Mouse (Mus musculus) frontal cortex, postnatal 10 days (tissue): Measurements from ENCODE around the gene Edn2.

Experiments
- DNase-seq, 2 experiments: peaks; one replicate each; pipeline ENCODE4 v3.0.0; 2022; ENCODE audit warnings: low spot score in 2 of 2, mixed read lengths in 1 of 2

Edn2 gene

DNA sequence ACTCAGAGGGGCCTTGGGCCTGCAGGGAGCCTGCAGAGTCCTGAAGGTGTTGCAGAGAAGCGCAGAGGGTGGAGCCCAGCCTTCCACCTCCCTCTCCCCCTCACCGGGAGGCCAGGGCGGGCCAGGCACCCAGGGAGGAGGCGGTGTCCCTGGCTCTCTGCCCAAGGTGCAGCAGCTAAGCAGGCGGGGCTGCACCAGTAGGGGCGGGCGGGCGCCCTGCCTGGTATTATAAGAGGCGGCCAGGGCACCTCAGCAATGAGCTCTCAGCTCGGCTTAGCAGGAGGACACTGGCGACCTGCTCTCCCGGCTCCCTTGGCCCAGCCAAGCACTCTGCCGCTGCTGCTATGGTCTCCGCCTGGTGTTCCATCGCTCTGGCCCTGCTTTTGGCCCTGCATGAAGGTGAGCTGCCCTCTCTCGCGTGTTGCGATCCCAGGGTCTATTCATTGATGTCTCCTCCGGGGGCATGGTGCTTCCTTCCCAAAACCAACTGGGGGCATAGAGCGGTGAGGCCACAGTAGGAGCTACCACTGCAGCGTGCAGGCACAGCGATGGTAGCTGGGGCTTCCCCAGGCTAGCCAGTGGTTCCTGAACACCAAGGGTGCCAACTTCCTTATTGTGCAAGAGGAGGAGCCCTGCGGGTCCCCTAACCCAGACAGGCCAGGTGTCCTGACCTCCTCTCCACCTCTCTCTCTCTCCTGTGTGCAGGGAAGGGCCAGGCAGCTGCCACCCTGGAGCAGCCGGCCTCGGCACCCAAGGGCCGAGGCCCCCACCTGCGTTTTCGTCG, at the start of gene Edn2:
Edn2 (plus strand) TSS at position 41 of the 784 bp plus-strand sequence.
- DNase-seq: no peak

DNA sequence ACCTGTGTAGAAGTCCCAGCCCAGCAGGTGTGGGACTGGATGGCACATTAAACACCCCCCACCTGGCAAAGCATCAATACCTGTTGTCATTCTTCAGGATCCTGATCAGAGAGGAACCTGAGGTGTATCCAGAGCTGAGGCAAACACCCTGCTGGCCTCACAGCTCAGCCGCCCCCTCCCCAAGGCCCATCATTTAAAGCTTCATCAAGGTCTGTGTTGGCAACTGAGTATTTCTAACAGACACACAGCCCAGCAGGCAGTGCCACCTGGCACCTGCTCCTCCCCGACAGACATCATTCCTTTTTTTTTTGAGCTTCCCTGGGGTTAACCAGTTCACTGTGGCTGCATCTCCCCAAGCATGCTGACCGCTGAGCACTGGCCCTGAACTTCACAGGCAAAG, 45.5 kb upstream of the Edn2 start:
- no peak for DNase-seq

DNA sequence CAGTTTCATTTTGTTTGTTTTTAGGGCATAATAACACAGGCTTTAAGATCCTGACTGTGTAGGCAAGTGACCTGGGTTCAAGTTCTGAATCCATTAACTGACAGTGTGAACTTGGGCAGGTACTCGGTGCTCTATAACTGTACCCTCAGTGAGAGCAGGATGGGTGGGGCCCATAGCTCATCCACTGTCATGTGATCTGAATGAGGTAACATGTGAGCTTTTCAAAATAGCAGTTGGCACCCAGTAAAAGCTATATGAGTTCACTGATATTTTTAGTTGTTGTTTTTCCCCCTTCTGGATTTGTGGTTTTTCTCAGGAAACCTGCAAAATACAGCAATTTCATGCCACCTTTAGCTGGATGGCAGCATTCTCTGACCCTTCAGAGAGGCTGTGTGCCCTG, 44.7 kb upstream of the Edn2 start:
- DNase-seq: no peak

DNA sequence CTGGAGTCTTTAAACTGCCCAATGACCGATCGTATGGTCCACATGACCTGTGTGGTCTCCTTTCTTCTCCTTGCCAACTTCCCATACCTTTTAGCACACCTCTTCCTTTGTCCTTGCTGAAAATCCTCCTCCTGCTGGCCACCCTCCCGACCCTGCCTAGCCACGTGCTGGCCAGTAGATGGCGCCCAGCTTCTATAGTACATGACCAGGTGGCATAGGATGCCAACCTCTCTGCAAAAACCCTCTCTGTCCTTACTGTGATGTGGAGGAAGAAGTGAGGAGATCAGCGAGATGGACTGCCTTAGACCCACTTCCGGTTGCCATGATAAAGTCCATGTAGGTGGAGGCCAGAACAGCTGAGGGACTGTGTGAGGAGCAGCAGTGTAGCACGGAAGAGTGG, 40.7 kb upstream of the Edn2 start:
- DNase-seq: no peak

DNA sequence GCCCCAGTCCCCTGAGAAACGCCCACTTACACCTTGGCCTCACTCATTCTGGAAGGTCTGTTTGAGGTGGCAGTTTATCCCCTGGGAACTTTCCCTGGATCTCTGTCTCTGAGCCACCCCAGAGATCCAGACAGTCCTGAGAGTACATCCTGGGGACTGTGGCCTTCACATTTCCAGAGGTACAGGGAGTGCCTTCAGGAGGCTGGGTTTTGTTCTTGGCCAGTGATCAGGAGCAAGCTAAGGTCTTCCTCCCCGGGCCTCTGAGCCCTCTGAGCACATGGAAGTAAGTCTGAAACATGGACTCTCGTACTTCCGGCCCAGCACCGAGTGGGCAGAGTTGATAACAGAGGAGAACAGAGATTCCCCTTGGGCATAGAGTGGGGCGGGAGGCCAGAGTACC, 36.4 kb upstream of the Edn2 start:
- no peak for DNase-seq

DNA sequence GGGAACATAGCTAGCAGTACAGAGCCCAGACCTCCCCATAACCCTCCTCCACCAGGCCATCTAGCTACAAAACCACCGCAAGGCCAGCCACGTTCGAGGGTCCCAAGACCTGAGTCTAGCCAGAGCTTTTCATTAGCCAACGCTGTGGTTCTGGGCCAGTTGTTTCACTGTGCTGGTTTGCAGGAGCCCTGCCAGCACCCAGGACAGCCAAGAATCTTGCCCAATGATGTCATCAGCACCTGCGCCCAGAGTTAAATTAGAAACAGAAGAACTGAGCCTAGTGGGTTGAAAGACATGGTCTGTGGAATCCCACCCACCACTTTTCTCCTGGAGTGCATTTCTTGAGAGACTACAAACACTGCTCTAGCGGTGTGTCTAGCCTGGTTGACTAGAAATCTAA, 35.0 kb upstream of the Edn2 start:
- no peak for DNase-seq

DNA sequence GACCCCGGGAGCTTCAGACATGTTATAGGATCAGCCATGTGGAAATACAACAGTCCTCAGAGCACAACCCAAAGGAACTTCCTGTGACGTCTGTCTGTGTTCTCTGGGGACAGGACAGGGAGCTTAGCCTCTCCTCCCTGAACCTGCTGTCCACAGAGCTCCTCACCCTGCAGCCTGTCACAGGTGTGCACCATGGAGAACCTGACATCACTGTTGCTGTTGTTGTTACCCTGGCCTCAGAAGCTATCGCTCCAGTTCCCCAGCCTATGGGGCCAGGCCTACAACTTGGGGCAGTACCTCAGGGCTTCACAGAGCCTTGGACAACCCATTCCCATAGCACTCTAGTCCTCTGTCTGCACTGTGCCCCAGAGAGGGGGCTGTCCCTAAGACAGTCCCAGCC, 33.7 kb upstream of the Edn2 start:
- no peak for DNase-seq

DNA sequence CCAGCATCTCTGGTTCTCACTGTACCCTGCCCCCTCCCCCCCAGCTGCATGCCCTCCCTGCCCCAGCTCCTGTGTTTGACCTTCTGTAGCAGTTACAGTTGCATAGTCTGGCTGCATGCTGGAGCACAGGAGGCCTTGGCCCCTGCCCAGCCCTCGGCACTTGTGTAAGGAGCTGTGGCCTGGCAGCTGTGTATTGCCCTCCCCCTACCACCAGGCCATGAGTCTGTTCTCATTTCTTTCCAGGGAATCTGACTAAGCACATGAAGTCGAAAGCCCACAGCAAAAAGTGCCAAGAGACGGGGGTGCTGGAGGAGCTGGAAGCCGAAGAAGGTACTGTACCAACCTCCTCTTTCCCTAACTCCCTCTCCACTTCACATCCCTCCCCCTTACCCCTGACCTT, 33.0 kb upstream of the Edn2 start:
- DNase-seq: no peak

DNA sequence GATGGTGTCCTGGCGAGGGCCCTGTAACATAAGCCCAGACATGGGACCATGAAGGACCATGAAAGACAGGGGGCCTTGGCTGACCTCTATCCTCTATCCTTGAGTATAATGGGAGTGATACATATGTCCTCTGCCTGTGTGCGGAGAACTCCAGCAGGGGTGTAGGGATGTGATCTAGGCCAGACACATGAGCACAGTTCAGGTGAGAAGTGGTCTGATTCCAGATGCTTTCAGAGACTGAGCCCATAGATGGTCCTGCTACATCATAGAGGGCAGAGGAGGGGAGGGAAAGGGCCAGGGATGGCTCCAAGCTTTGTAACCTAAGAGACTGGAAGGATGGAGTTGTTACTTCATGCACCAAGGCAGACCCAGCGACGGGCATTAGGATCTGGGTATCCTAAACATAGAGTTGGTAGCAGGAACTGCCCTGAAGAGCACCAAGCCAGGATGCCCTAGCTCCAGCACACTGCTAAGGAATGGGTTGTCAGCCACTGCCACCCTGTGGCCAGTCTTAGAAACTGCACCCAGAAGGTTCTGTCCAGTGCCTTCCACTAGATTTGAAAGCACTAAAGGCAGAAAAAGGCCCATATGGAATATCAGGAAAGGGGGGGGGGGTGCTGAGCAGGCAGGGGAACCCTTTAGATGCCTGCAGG, 31.6 kb upstream of the Edn2 start:
- peak in 1 of 2 experiments; percentile 66 for DNase-seq

DNA sequence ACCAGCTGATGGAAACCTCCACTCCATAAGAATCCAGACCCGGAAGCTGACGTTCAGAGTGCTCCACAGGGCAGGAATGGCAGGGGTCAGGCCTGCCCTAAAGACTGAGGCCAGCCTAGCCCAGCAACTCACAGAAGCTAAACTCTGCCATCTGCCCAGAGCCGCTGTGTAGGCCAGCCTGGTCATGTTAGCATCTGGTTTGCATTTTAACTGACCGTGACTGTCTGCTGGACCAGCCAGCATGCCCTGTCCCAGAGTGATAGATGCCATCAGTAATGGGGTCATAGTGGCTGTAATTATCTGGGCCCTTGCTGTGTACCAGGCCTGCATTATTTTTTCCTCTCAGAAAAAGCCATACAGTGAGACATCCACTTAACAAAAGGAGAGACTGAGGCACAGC, 30.1 kb upstream of the Edn2 start:
- DNase-seq: no peak

DNA sequence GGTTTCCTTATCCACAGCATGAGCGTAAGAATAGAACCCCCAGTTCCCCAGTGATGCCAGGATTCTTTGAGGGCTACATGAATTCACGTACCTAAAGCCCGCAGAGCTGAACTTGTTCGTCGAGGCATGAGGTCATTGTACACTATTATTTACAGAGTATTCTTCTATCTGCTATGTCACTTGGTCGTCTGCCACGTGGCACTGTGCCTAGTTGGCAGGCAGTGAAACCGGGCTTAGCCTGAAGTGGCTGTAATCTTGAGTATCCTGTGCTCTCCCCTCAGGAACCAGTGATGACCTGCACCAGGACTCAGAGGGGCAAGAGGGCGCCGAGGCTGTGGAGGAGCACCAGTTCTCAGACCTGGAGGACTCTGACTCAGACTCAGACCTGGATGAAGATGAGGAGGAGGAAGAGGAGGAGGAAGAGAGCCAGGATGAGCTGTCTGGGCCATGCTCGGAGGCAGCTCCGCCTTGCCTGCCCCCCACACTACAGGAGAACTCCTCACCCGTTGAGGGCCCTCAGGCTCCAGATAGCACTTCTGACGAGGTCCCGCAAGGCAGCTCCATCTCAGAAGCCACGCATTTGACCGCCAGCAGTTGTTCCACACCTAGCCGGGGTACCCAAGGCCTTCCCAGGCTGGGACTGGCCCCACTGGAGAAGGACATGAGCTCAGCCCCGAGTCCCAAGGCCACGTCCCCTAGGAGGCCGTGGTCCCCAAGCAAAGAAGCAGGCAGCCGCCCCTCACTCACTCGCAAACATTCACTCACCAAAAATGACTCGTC, 29.4 kb upstream of the Edn2 start:
- no peak for DNase-seq

DNA sequence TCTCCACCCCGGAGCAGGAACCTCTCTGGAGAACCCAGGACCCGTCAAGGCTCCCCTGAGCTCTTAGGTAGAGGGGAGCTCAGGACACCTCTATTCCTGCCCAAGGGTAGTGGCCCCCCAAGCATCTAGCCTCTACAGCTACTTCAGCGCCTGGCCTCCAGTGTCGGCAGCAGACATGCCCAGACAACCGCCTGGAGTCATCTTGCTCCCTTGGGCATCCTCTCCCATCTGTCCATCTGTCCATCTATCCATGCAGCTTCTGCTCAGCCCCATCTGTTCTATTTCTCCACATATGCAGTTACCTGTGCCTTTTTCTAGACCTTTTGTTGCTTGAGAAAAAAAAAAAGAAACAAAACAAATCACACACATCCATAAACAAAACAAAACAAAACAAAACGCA, 26.8 kb upstream of the Edn2 start:
- DNase-seq: no peak

DNA sequence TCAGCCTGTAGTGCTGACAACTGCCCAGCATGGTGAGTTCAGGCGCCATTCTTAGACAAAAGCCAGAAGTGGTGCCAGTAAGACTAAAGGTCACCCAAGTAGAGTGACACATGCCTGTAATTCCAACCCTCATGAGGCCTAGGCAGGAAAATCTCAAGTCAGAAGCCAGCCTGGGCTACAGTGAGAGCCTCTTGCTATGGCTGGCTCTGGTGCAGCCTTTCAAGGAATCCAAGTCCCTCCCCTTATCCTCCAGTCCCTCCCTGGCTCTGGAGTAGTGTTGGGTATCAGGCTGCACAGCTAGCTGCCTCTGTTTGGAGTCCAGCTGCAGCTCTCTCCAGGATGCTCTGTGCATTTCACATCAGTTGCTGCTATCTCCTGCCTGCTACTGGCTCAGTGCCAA, 19.2 kb upstream of the Edn2 start:
- no peak for DNase-seq

DNA sequence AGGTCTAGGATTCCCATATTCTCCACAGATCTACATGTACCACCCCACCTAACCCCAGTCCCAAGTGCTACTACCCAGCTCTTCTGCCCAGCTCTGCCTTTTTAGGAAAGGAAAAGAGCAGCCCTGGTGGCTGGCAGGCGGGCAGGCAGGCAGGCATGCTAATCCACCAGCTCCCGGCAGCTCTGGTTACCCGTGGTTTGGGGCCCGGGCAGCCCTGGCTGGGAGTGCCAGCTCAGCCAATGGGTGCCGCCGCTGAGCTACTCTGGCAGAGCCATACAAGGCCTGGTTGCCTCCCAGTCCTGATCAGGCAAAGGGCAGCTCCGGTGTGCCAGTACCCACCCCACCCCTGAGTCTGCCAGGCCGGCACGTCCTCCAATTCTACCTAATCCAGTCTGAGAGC, 18.1 kb upstream of the Edn2 start:
- DNase-seq: no peak

DNA sequence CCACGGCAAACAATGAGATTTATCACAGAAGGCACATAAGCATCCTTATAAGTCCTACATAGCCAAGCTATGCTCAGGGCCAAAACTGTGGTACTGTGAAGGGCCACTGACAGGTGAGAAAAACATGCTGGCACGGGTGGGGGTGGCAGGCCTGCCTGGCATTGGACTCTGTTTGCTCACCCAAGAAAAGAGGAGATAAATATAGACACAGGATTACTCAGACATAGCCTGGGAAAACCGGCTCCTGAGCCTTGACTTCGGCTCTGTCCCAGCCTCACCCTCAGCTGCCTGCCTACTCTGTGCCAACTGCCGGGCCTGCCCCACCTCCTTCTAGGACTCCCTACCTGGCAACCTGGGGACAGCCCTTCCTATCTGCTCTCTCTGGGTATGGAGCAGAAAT, 16.7 kb upstream of the Edn2 start:
- DNase-seq: no peak

DNA sequence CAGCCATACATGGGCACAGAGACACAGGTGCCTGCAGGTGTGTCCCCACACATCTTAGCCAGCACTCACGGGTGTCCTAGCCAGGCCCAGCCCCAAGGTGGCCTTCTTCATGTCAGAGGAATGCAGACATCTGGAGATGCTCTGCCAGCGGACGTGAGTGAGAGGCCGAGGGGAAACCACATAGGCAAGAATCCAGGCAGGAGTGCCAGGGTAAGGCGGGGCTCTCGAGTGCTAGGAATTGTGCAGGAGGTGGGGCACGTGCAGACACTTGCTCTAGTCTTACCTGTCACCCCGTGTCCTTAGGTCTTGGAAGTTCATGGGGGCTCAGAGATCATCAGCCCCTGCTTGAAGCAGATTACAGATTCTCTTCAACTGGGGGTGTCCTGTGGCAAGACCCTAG, 15.1 kb upstream of the Edn2 start:
- no peak for DNase-seq

DNA sequence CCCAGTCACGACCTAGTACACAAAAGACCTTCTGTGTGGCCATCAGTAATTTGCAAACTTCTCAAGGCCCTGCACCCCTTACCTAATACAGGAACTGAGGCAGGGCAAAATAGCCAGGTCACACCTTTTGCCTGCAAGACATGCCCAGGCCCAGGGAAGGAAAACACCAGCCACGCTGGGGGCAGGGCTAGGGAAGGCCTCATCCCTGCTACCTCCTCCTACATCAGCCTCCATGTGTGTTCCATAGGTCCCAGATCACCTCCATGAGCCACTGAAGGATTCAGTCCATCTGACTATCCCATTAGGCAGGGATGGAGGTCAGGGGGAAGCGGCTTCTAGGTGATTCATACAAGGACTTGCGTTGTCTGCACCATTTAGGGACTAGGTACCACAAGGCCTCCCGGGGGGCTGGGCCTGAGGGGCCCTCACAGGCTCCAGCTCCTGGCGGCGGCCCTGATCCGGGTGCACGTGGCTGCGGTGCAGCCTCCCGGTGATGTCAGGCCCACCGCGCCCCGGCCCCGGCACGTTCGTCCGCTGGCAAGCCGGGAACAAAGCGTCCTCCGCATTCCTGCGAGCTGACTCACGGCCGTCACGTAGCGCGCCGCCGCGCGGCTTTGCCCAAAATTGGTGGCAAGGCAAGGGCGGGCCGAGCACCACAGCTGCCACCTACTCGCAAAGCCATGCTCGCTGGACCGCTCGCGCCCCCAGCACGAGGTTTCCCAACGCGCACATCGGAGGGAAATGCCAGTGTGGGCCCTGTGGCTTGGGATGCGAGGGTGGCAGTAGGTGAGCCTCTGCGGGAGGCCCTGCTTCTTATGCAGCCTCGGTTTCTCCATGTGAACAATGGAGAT, 12.5 kb upstream of the Edn2 start:
- DNase-seq: peak; percentile 65 to 66

DNA sequence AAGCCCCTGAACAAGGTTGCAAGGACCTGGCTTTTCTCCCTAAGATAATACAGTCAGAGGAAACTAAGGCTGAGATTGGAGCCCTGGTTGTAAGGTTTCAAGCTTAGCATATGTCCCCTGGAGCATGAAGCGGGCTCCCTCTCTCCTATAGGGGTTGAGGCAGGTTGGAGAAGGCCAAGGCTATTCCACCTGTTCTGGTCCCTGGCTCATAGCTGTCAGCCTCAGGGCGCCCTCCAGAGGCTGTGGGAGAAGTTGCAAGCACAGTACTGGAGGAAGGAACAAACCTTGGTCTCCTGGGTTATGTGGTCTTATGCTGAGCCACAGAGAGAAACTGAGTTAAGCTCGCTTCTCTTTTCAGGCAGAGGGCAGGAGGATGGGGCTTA, 11.9 kb upstream of the Edn2 start:
- no peak for DNase-seq

DNA sequence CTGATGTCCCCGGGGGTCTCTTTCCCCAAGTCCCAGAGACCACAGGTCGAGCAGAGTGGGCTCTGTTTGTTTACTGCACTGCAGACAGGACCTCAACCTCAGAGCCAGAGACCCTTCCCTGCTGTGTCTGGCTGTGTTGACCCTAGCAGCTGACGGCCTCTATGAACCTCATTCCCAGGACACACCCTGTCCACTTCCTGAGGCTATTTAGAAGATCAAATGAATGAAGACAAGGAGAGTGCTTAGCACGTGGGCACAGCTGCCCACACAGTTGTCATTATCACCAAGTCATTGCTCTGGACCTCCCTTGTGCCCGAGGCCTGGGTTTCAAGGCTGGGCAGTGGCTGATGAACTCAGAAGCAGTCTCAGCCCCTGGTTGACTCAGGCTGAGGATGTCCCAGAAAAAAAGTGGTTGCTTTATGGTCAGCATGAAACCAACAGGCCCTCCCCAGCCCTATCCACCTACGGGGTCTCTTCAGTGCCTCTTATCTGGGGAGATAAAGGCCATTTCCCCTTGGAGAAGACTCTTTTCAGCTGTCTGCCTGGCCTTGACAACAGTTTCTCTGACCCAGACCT, 10.6 kb upstream of the Edn2 start:
- no peak for DNase-seq

DNA sequence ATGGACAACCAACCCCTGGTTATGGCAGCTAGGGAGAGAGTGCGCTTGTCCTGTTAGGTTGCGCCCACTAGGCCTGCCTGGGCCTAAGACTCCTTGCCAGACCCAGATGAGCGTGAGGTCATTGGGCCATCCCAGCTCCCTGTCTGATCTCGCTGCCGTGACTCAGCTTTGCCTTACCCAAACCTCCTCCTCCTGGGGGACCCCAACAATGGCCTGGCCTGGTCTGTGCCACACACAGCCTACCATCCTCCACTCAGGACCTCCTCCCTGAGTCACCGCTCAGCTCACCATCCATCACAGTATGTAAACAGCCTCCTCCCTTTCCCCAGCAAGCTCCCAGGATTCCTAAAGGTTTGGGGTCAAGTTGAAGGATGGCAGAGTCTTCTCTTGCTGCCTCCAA, 9.1 kb upstream of the Edn2 start:
- no peak for DNase-seq

DNA sequence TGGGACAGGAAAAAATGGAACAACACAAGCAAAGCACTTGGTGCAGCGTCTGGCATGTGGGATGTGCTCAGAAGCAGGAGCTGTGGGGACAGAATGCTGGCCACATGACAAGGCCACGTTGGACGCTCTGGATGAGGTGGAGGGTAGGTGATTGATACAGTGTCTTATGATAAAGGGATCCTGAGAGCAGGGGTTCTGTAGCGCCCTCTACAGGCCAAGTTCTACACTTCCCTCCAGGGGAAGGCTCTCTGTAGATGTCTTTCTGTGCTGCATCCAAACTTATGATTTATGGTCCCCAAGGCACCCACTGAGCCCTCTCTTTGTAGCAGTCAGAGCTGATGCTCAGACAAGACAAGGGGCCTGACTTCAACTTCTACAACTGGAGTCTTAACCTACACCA, 8.4 kb upstream of the Edn2 start:
- DNase-seq: no peak

DNA sequence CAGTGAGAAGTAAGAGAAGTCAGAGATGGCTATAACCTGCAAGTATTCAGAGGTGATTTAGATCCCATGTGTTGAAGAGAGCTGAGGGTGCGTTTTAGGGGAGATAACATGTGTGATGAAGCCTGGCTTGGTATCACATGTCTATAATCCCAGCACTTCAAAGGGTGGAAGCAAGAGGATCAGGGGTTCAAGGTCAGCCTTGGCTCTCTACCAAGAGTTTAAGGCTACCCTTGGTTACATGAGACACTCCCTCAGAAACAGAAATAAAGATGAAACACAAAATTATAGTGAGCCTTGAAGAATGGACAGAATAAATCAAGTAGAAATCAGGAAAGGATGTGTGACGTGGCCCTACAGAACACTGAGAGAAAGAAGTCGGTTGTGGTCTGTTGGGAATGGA, 7.3 kb upstream of the Edn2 start:
- DNase-seq: no peak
